Mouse (Mus musculus): ENCODE results near the gene Plekhg5.

The Plekhg5 gene

GRCm38 (mm10) chr4:152127884-152128283, 55.6 kb downstream of the Plekhg5 start:
- DNase-seq = no peak

GRCm38 (mm10) chr4:152128784-152129183, 56.5 kb downstream of the Plekhg5 start:
- no peak for DNase-seq

- no peak for DNase-seq
Observed at GRCm38 (mm10) chr4:152129395-152129930, 57.2 kb downstream of the Plekhg5 start.

GRCm38 (mm10) chr4:152130771-152131653, 58.7 kb downstream of the Plekhg5 start:
- no peak for DNase-seq

GRCm38 (mm10) chr4:152131809-152132771, 59.8 kb downstream of the Plekhg5 start:
- no peak for DNase-seq

- no peak for DNase-seq
Observed at GRCm38 (mm10) chr4:152132772-152133169, 60.5 kb downstream of the Plekhg5 start.

- no peak for DNase-seq
Observed at GRCm38 (mm10) chr4:152133213-152133612, 60.9 kb downstream of the Plekhg5 start.

- peak in 1 of 2 experiments; percentile 47 for DNase-seq
Observed at GRCm38 (mm10) chr4:152134507-152134906, 62.2 kb downstream of the Plekhg5 start.

GRCm38 (mm10) chr4:152135363-152135762, 63.1 kb downstream of the Plekhg5 start:
- DNase-seq = no peak

- no peak for DNase-seq
Observed at GRCm38 (mm10) chr4:152136112-152136875, 64.0 kb downstream of the Plekhg5 start.

- no peak for DNase-seq
Observed at GRCm38 (mm10) chr4:152136876-152137250, 64.6 kb downstream of the Plekhg5 start.

- peak; percentile 62 for DNase-seq
Observed at GRCm38 (mm10) chr4:152138497-152139260, 66.4 kb downstream of the Plekhg5 start.

- DNase-seq = no peak
Observed at GRCm38 (mm10) chr4:152140441-152140840, 68.1 kb downstream of the Plekhg5 start.

- DNase-seq = no peak
Observed at GRCm38 (mm10) chr4:152141521-152142135, 69.3 kb downstream of the Plekhg5 start.

- no peak for DNase-seq
Observed at GRCm38 (mm10) chr4:152143632-152144031, 71.3 kb downstream of the Plekhg5 start.

GRCm38 (mm10) chr4:152145473-152145872, 73.2 kb downstream of the Plekhg5 start:
- no peak for DNase-seq

- DNase-seq = no peak
Observed at GRCm38 (mm10) chr4:152146033-152146827, 73.9 kb downstream of the Plekhg5 start.

- no peak for DNase-seq
Observed at GRCm38 (mm10) chr4:152150546-152150945, 78.2 kb downstream of the Plekhg5 start.

- no peak for DNase-seq
Observed at GRCm38 (mm10) chr4:152151451-152151965, 79.2 kb downstream of the Plekhg5 start.
